Mouse (Mus musculus): ENCODE results near the gene Mlph. TPM values are rescaled to one million over a fixed set of nuclear protein-coding genes. Genes with fewer than 3 reads are reported as not detected.

Gene Mlph
- polyA plus RNA-seq, 1 experiment, result 0.24 TPM

- no peaks in the 10 kb centered on the region for H3K4me1 ChIP-seq (ENCODE audit: control insufficient read depth, insufficient read depth, low read length)
- no peak overlapping the region for H3K4me3 ChIP-seq (ENCODE audit: insufficient read depth, low read length)
- H3K27ac ChIP-seq (ENCODE audit: insufficient read depth, low read depth, low read length), result no peak overlapping the region
- no peak for TF ChIP-seq POLR2A (IDR thresholded peaks at IDR 0.05; ENCODE audit: borderline replicate concordance, low read depth, low read length)
- peak; percentile 58 for TF ChIP-seq CTCF (IDR thresholded peaks at IDR 0.05; ENCODE audit: low read depth, low read length)
Observed at GRCm38 (mm10) chr1:90956245-90957096, 41.6 kb downstream of the Mlph start.

GRCm38 (mm10) chr1:90962526-90962925 lies 47.6 kb downstream of the Mlph start:
- Histone ChIP-seq H3K4me1 (ENCODE audit: control insufficient read depth, insufficient read depth, low read length) (no peaks in the 10 kb centered on the region), H3K4me3 (ENCODE audit: insufficient read depth, low read length) (no peak overlapping the region), H3K27ac (ENCODE audit: insufficient read depth, low read depth, low read length) (no peak overlapping the region)
- TF ChIP-seq CTCF (IDR thresholded peaks at IDR 0.05; ENCODE audit: low read depth, low read length) (no peak), POLR2A (IDR thresholded peaks at IDR 0.05; ENCODE audit: borderline replicate concordance, low read depth, low read length) (no peak)

- no peak overlapping the region for H3K27ac ChIP-seq (ENCODE audit: insufficient read depth, low read depth, low read length)
- H3K4me3 ChIP-seq (ENCODE audit: insufficient read depth, low read length), result no peak overlapping the region
- TF ChIP-seq POLR2A (IDR thresholded peaks at IDR 0.05; ENCODE audit: borderline replicate concordance, low read depth, low read length) (no peak), CTCF (IDR thresholded peaks at IDR 0.05; ENCODE audit: low read depth, low read length) (no peak)
- H3K4me1 ChIP-seq (ENCODE audit: control insufficient read depth, insufficient read depth, low read length), result no peaks in the 10 kb centered on the region
Observed at GRCm38 (mm10) chr1:90962994-90963393, 48.1 kb downstream of the Mlph start.

GRCm38 (mm10) chr1:90967583-90967982 lies 52.7 kb downstream of the Mlph start:
- TF ChIP-seq CTCF (IDR thresholded peaks at IDR 0.05; ENCODE audit: low read depth, low read length) (no peak), POLR2A (IDR thresholded peaks at IDR 0.05; ENCODE audit: borderline replicate concordance, low read depth, low read length) (no peak)
- H3K4me3 ChIP-seq (ENCODE audit: insufficient read depth, low read length), result no peak overlapping the region
- no peak overlapping the region for H3K27ac ChIP-seq (ENCODE audit: insufficient read depth, low read depth, low read length)
- no peaks in the 10 kb centered on the region for H3K4me1 ChIP-seq (ENCODE audit: control insufficient read depth, insufficient read depth, low read length)

- Histone ChIP-seq H3K4me1 (ENCODE audit: control insufficient read depth, insufficient read depth, low read length) (peaks cover 3% of the 10 kb centered on the region), H3K4me3 (ENCODE audit: insufficient read depth, low read length) (no peak overlapping the region), H3K27ac (ENCODE audit: insufficient read depth, low read depth, low read length) (no peak overlapping the region)
- no peak for TF ChIP-seq CTCF (IDR thresholded peaks at IDR 0.05; ENCODE audit: low read depth, low read length)
- TF ChIP-seq POLR2A (IDR thresholded peaks at IDR 0.05; ENCODE audit: borderline replicate concordance, low read depth, low read length), result no peak
Observed at GRCm38 (mm10) chr1:90968649-90969048, 53.8 kb downstream of the Mlph start.

GRCm38 (mm10) chr1:90969347-90969784 lies 54.5 kb downstream of the Mlph start, which contains the start of gene Rab17:
TSS of gene Rab17 (minus strand) at chr1:90969661.
- H3K27ac ChIP-seq (ENCODE audit: insufficient read depth, low read depth, low read length), result no peak within 1 kb of the TSS
- H3K4me1 ChIP-seq (ENCODE audit: control insufficient read depth, insufficient read depth, low read length), result peaks cover 10% of the 10 kb centered on the region
- TF ChIP-seq POLR2A (IDR thresholded peaks at IDR 0.05; ENCODE audit: borderline replicate concordance, low read depth, low read length) (no peak), CTCF (IDR thresholded peaks at IDR 0.05; ENCODE audit: low read depth, low read length) (no peak)
- H3K4me3 ChIP-seq (ENCODE audit: insufficient read depth, low read length), result no peak within 1 kb of the TSS

GRCm38 (mm10) chr1:90969881-90970390 lies 55.1 kb downstream of the Mlph start:
- TF ChIP-seq POLR2A (IDR thresholded peaks at IDR 0.05; ENCODE audit: borderline replicate concordance, low read depth, low read length) (no peak), CTCF (IDR thresholded peaks at IDR 0.05; ENCODE audit: low read depth, low read length) (no peak)
- Histone ChIP-seq H3K27ac (ENCODE audit: insufficient read depth, low read depth, low read length) (no peak overlapping the region), H3K4me1 (ENCODE audit: control insufficient read depth, insufficient read depth, low read length) (peaks cover 15% of the 10 kb centered on the region), H3K4me3 (ENCODE audit: insufficient read depth, low read length) (no peak overlapping the region)

GRCm38 (mm10) chr1:90972911-90973573 lies 58.2 kb downstream of the Mlph start:
- TF ChIP-seq CTCF (IDR thresholded peaks at IDR 0.05; ENCODE audit: low read depth, low read length), result peak; percentile 97
- no peak for TF ChIP-seq POLR2A (IDR thresholded peaks at IDR 0.05; ENCODE audit: borderline replicate concordance, low read depth, low read length)
- Histone ChIP-seq H3K4me3 (ENCODE audit: insufficient read depth, low read length) (no peak overlapping the region), H3K4me1 (ENCODE audit: control insufficient read depth, insufficient read depth, low read length) (peaks cover 27% of the 10 kb centered on the region), H3K27ac (ENCODE audit: insufficient read depth, low read depth, low read length) (no peak overlapping the region)

- Histone ChIP-seq H3K4me3 (ENCODE audit: insufficient read depth, low read length) (no peak overlapping the region), H3K4me1 (ENCODE audit: control insufficient read depth, insufficient read depth, low read length) (peaks cover 27% of the 10 kb centered on the region), H3K27ac (ENCODE audit: insufficient read depth, low read depth, low read length) (no peak overlapping the region)
- TF ChIP-seq CTCF (IDR thresholded peaks at IDR 0.05; ENCODE audit: low read depth, low read length) (no peak; the same call in none of the 2 replicates), POLR2A (IDR thresholded peaks at IDR 0.05; ENCODE audit: borderline replicate concordance, low read depth, low read length) (no peak)
Observed at GRCm38 (mm10) chr1:90973574-90973911, 58.7 kb downstream of the Mlph start.

All from bone marrow macrophage, adult 2 months (primary cell).